8 mouse cellular contexts compared by ENCODE assay signal in the genomic region with DNA sequence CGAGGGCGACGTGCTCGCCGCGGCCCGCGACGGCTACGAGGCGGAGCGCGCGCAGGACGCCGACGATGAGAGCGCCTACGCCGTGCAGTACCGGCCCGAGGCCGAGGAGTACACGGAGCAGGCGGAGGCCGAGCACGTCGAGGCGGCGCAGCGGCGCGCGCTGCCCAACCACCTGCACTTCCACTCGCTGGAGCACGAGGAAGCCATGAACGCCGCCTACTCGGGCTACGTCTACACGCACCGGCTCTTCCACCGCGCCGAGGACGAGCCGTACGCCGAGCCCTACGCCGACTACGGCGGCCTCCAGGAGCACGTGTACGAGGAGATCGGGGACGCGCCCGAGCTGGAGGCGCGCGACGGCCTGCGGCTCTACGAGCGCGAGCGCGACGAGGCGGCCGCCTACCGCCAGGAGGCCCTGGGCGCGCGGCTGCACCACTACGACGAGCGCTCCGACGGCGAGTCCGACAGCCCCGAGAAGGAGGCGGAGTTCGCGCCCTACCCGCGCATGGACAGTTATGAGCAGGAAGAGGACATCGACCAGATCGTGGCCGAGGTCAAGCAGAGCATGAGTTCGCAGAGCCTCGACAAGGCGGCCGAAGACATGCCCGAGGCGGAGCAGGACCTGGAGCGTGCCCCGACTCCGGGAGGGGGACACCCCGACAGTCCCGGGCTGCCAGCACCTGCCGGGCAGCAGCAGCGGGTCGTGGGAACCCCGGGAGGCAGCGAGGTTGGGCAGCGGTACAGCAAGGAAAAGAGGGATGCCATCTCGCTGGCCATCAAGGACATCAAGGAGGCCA.
DNase-seq lines count a peak whose midpoint lies in the region; ATAC-seq and TF ChIP-seq lines count a peak whose summit lies in the region.

No protein-coding gene starts in this region.

- H3K9ac ChIP-seq in hindbrain, embryonic 12.5 days, result peak overlapping the region; percentile 43
- no peak overlapping the region for H3K9ac ChIP-seq in lung, postnatal 0 days (replicated peaks; ENCODE audit: low read depth)

- peak overlapping the region; percentile 40 for H3K4me3 ChIP-seq in hindbrain, embryonic 12.5 days
- peak overlapping the region; percentile 27 for H3K4me3 ChIP-seq in lung, postnatal 0 days (ENCODE audit: low read depth, low read length)

- TF ChIP-seq CTCF in lung, postnatal 0 days (IDR thresholded peaks at IDR 0.05), result peak; percentile 49

- H3K4me2 ChIP-seq in hindbrain, embryonic 12.5 days (replicated peaks), result peak overlapping the region; percentile 60
- H3K4me2 ChIP-seq in lung, postnatal 0 days (replicated peaks; ENCODE audit: low read depth, low read length), result peak overlapping the region; percentile 51

- TF ChIP-seq EP300 in lung, postnatal 0 days (IDR thresholded peaks at IDR 0.05), result no peak

- H3K9me3 ChIP-seq in hindbrain, embryonic 12.5 days (replicated peaks), result no peaks in the 10 kb centered on the region
- no peaks in the 10 kb centered on the region for H3K9me3 ChIP-seq in lung, postnatal 0 days (ENCODE audit: low read length)

- H3K27me3 ChIP-seq in hindbrain, embryonic 12.5 days, result peaks cover 44% of the 10 kb centered on the region
- peaks cover 23% of the 10 kb centered on the region for H3K27me3 ChIP-seq in lung, postnatal 0 days (replicated peaks; ENCODE audit: insufficient read depth, low read length)

- H3K27ac ChIP-seq in hindbrain, embryonic 12.5 days, result no peak overlapping the region
- H3K27ac ChIP-seq in lung, postnatal 0 days (ENCODE audit: low read length), result no peak overlapping the region

- H3K4me1 ChIP-seq in hindbrain, embryonic 12.5 days, result peaks cover 15% of the 10 kb centered on the region
- H3K4me1 ChIP-seq in lung, postnatal 0 days (ENCODE audit: insufficient read depth, low read depth, low read length), result no peaks in the 10 kb centered on the region; the same call in 1 of the 2 replicates

- H3K36me3 ChIP-seq in hindbrain, embryonic 12.5 days, result no peaks in the 10 kb centered on the region
- H3K36me3 ChIP-seq in lung, postnatal 0 days (ENCODE audit: insufficient read depth, low read length), result no peaks in the 10 kb centered on the region

- peak; percentile 77 for ATAC-seq in hindbrain, embryonic 12.5 days (ENCODE audit: low FRiP score)
- ATAC-seq in lung, postnatal 0 days, result peak; percentile 79

- peak; percentile 11 to 14 for DNase-seq in B cell, adult 2 months
- DNase-seq in adrenal gland, postnatal 4 days (ENCODE audit: low spot score in 2 of 2), result peak; percentile 7 to 9
- peak; percentile 31 to 52 for DNase-seq in frontal cortex, postnatal 25 days (ENCODE audit: low spot score in 2 of 2)
- peak; percentile 54 to 65 for DNase-seq in layer of hippocampus, postnatal 36 days
- peak; percentile 41 for DNase-seq in lung, postnatal 0 days (ENCODE audit: low spot score)
- peak; percentile 68 for DNase-seq in right cerebral cortex, adult 18-20 months
- DNase-seq in spleen, postnatal 14 days (ENCODE audit: low spot score in 2 of 2), result no peak

- 15% methylated on average over 110 of the region's 110 CpGs for WGBS in hindbrain, embryonic 12.5 days
- WGBS in lung, postnatal 0 days, result 23% methylated on average over 81 of the region's 110 CpGs

Comparison
In these comparisons a context has a peak if more than half of its experiments do, and no peak if none do; other contexts are left out.
1. DNase-seq: peak in B cell, adult 2 months (2 of 2), adrenal gland, postnatal 4 days (2 of 2), frontal cortex, postnatal 25 days (2 of 2), layer of hippocampus, postnatal 36 days (2 of 2), lung, postnatal 0 days (single experiment) and right cerebral cortex, adult 18-20 months (single experiment); none in spleen, postnatal 14 days (0 of 2).